Mouse (Mus musculus) limb, embryonic 12.5 days (tissue): ENCODE data around the gene Pitpna. TPM values are rescaled to one million over a fixed set of nuclear protein-coding genes. Genes with fewer than 3 reads are reported as not detected.

ENCODE experiments used
- ATAC-seq: fragments of 200-750 bp; cut with Nextera tagmentation; 2 replicates; pipeline ENCODE4 v1.8.0; 2017; ENCODE audit warnings: low read depth, moderate TSS enrichment; ENCODE audit not compliant: insufficient number of reproducible peaks, insufficient read depth, low FRiP score, low TSS enrichment
- H3K27ac ChIP-seq: fragments of 300-500 bp; sonication (generic); 2 replicates; pipeline ENCODE4 v1.5.1; 2016; ENCODE audit warnings: mild to moderate bottlenecking, moderate library complexity
- H3K27me3 ChIP-seq: fragments of 300-500 bp; sonication (generic); 2 replicates; pipeline ENCODE4 v1.6.1; 2016; ENCODE audit warnings: mild to moderate bottlenecking, moderate library complexity
- H3K36me3 ChIP-seq: fragments of 300-500 bp; sonication (generic); 2 replicates; pipeline ENCODE4 v1.6.1; 2016; ENCODE audit warnings: mild to moderate bottlenecking, moderate library complexity
- H3K4me1 ChIP-seq: fragments of 300-500 bp; sonication (generic); replicated peaks from 2 replicates; pipeline ENCODE4 v1.6.1; 2016
- H3K4me2 ChIP-seq: fragments of 300-500 bp; sonication (generic); 2 replicates; pipeline ENCODE4 v1.6.1; 2016; ENCODE audit warnings: mild to moderate bottlenecking, moderate library complexity
- H3K4me3 ChIP-seq: fragments of 300-500 bp; sonication (generic); replicated peaks from 2 replicates; pipeline ENCODE4 v1.5.1; 2016; ENCODE audit warnings: mild to moderate bottlenecking
- H3K9ac ChIP-seq: fragments of 300-500 bp; sonication (generic); replicated peaks from 2 replicates; pipeline ENCODE4 v1.6.1; 2016; ENCODE audit warnings: mild to moderate bottlenecking, moderate library complexity
- H3K9me3 ChIP-seq: fragments of 300-500 bp; sonication (generic); 2 replicates; pipeline ENCODE4 v1.6.1; 2016; ENCODE audit warnings: mild to moderate bottlenecking, moderate library complexity
- WGBS: fragments of 180-500 bp; shearing (Covaris S2); methylation state at CpG from one replicate; pipeline ENCODE4 v1.1.7; 2016; 5-methylcytosine and 5-hydroxymethylcytosine counted together
- polyA plus RNA-seq: library from polyadenylated mRNA; unstranded; fragments of >200 nt; fragmentation: Nextera tagmentation; extraction: Ambion mirVana; gene quantifications from 2 replicates; pipeline ENCODE4 v1.2.1, GENCODE M21; 2016

The Pitpna gene
- polyA plus RNA-seq, 1 experiment from 2014 or later: 80.8 TPM

DNA sequence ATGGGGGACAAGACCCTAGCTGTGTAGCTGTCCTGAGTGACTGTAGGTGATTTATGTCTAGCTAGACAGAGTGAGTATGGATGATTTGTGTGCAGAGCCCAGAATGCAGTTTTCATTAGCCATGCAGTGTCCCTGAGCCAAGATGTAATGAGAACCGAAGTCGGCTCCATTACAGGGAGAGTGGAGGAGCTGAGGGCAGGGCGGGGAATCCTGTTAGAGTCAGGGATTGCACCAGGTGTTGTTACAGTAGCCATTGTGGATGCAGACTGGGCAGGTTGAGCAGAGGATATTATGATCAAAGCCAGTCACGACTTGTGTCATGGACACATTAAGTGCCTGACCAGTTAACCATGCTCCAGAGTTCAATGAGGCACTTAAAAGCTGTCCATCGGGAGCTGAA is 55.4 kb downstream of the Pitpna start:
- no peak for ATAC-seq
- WGBS: 74% methylated on average over 5 of the region's 5 CpGs
- Histone ChIP-seq H3K4me2 (no peak overlapping the region), H3K27ac (no peak overlapping the region), H3K36me3 (peaks cover 15% of the 10 kb centered on the region; the same call in 1 of the 2 replicates), H3K4me1 (no peaks in the 10 kb centered on the region), H3K9ac (no peak overlapping the region), H3K9me3 (no peaks in the 10 kb centered on the region), H3K27me3 (no peaks in the 10 kb centered on the region), H3K4me3 (no peak overlapping the region)

DNA sequence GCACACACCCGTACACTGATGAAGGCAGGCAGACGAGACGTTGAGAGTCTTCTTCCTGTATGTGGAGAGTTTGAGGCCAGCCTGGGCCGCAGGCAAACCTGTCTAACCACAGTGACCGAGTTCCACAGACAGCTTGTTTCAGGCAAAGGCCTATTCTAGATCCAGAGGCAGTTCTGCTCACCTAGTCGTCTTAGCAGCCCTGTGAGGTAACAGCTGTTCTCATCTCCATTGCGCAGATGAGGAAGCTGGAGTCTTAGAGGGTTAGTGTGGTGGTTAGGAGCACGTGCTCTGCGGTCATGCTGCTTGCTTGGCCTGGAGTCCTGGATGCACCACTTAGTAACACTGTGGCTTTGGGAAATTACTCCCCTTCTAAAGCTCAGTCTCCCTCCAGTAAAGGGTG is 56.8 kb downstream of the Pitpna start:
- Histone ChIP-seq H3K4me2 (no peak overlapping the region), H3K4me1 (no peaks in the 10 kb centered on the region), H3K9ac (no peak overlapping the region), H3K36me3 (peaks cover 10% of the 10 kb centered on the region; the same call in 1 of the 2 replicates), H3K4me3 (no peak overlapping the region), H3K9me3 (no peaks in the 10 kb centered on the region), H3K27me3 (no peaks in the 10 kb centered on the region), H3K27ac (no peak overlapping the region)
- ATAC-seq: no peak
- WGBS: 82% methylated on average over 9 of the region's 9 CpGs

DNA sequence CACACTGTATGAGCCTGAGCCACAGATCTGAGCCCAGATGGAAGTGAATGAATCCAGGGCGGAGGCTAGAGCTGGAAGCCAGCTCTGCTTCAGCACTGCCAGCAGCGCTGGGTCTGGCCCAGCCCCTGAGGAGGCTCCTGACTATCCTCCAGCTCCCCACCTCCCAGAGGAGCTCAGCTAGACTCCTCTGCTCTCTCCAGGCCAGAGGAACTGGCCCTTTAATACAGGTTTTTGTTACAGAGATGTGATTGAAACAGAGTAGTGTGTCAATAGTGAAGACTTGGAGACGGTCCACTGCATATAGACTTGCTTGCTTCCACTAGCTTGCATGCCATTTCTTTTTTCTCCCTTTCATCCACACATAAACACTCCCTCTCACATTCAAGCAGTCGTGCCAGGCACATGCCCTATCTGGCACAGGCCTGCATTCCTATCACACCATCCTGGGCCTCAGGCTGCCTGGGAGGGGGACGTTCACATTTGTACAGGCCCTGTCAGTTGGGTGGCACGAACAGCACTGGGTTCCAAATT is 59.8 kb downstream of the Pitpna start:
- Histone ChIP-seq H3K4me2 (no peak overlapping the region), H3K27me3 (peaks cover 11% of the 10 kb centered on the region), H3K9me3 (no peaks in the 10 kb centered on the region), H3K4me1 (peaks cover 18% of the 10 kb centered on the region), H3K9ac (no peak overlapping the region), H3K36me3 (peaks cover 6% of the 10 kb centered on the region; the same call in 1 of the 2 replicates), H3K4me3 (no peak overlapping the region), H3K27ac (no peak overlapping the region)
- ATAC-seq: no peak
- 75% methylated on average over 6 of the region's 6 CpGs for WGBS

DNA sequence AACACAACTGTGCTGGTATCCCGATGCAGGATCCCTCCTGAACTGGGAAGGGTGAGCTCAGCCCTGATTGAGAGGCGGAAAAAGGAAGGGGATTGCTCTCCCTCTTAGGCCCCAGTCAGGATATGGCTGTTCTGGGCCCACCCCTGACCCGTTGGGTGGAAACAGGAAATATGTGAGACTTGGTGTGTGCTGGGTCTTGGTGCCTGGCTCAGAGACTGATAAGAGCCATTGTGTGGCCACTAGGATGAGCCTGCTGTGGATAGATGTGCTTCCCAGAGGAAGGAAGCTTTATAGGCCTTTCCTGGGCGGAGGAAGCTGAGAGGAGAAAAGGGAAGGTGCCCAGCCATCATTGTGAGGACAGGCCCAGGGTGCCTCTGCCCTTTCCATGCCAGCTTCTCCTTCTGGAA is 61.3 kb downstream of the Pitpna start:
- no peak overlapping the region for H3K4me3 ChIP-seq
- H3K9ac ChIP-seq: no peak overlapping the region
- no peaks in the 10 kb centered on the region for H3K9me3 ChIP-seq
- H3K4me2 ChIP-seq: no peak overlapping the region
- 75% methylated on average over 4 of the region's 4 CpGs for WGBS
- no peak for ATAC-seq
- H3K27me3 ChIP-seq: peaks cover 25% of the 10 kb centered on the region
- H3K36me3 ChIP-seq: peaks cover 6% of the 10 kb centered on the region; the same call in 1 of the 2 replicates
- H3K4me1 ChIP-seq: peaks cover 30% of the 10 kb centered on the region
- peak overlapping the region; percentile 20; the same call in 1 of the 2 replicates for H3K27ac ChIP-seq

DNA sequence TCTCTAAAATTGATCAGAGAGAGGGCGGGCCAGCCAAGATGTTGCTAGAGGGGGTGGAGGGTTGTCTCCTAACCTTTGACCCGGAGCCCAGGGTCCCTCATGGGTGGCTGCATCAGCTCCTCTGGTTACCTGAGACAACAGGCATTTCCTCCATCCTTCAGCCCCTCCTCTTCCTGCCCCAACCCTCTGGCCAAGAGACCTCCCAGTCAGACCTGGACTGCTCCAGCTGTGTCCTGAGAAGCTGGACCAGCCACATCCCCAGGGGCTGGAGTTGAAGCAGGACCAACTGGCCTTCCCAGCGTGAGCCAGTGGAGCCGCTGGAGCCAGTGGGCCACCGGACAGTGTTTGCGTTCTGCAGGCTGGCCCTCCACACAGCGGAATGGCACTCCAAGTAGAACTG is 62.4 kb downstream of the Pitpna start, which contains the start of gene Myo1c:
Myo1c (plus strand) TSS at position 194 of the 400 bp plus-strand sequence.
- Histone ChIP-seq H3K36me3 (peaks cover 6% of the 10 kb centered on the region; the same call in 1 of the 2 replicates), H3K4me1 (peaks cover 39% of the 10 kb centered on the region), H3K27ac (peak within 1 kb of the TSS; percentile 56; the same call in 1 of the 2 replicates), H3K9me3 (no peaks in the 10 kb centered on the region), H3K9ac (peak within 1 kb of the TSS; percentile 72), H3K4me2 (peak within 1 kb of the TSS; percentile 86), H3K4me3 (peak within 1 kb of the TSS; percentile 65), H3K27me3 (peaks cover 35% of the 10 kb centered on the region)
- 72% methylated on average over 7 of the region's 7 CpGs for WGBS
- no peak for ATAC-seq

DNA sequence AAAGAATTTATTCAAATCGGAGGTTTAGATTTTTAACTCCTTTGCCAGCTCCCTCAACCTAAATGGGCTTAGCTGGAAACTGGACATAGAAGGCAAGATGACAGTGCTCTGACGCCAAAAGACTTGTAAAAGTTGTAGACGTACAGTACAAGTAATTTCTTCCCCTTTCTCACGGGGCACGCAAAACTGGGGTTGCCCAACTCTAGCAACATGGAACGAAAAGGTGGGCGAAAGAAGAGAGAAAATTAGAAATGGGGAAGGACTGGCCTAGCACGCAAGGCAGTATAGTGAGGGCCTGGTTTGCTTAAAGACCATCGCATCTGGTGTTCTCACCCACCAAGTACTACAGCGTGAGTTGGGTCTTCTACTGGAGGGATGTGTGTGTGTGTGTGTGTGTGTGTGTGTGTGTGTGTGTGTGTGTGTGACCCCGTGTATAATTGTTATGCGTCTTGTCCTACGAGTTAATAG is 63.1 kb downstream of the Pitpna start:
- Histone ChIP-seq H3K4me3 (peak overlapping the region; percentile 65), H3K4me1 (peaks cover 39% of the 10 kb centered on the region), H3K27ac (peak overlapping the region; percentile 56; the same call in 1 of the 2 replicates), H3K27me3 (peaks cover 35% of the 10 kb centered on the region), H3K9ac (peak overlapping the region; percentile 72), H3K9me3 (no peaks in the 10 kb centered on the region), H3K36me3 (peaks cover 6% of the 10 kb centered on the region; the same call in 1 of the 2 replicates), H3K4me2 (peak overlapping the region; percentile 86)
- 44% methylated on average over 13 of the region's 13 CpGs for WGBS
- ATAC-seq: no peak

DNA sequence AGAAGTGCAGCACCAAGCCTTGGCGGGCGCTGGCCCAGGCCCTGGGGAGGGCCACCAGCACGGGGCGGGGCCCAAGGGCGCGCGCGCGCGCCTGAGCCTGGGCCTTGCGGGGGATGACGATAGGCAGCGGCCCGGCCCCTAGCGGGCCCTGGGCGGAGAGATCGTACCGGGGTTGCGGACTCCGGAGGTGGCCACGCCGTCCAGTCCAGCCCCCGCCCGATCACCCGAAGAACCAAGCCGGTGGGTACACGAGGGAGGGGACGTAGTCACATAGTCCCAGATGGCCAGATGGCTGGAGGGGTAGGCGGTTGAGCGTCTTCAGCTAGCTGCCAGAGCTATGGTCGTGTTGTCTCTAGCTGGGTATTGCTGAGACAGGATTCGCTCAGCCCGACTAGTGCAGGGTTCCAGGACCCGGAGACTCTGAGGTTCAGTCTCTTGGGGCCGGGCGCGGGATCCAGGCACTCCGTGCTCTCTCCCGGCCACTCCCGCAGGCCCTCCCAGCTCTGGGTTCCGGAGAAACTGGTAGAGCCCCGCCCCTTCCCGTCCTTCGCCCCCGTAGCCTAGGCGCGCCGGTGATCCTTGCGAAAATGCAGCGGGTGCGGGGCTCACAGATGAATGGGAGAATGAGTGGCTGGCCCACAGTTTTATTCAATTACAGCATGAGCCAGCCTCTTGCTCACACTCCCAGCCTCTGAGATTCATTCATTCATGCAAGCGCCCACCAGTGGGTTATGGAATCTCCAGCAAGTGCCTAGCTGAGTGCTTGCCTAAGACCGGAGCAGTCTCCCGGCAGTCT is 63.7 kb downstream of the Pitpna start:
- Histone ChIP-seq H3K27ac (peak overlapping the region; percentile 56; the same call in 1 of the 2 replicates), H3K4me1 (peaks cover 46% of the 10 kb centered on the region), H3K9ac (peak overlapping the region; percentile 72), H3K36me3 (peaks cover 6% of the 10 kb centered on the region; the same call in 1 of the 2 replicates), H3K9me3 (no peaks in the 10 kb centered on the region), H3K27me3 (peaks cover 36% of the 10 kb centered on the region), H3K4me2 (peak overlapping the region; percentile 86), H3K4me3 (peak overlapping the region; percentile 65)
- under 1% methylated on average over 54 of the region's 54 CpGs for WGBS
- ATAC-seq: peak; percentile 16; the same call in 1 of the 2 replicates

DNA sequence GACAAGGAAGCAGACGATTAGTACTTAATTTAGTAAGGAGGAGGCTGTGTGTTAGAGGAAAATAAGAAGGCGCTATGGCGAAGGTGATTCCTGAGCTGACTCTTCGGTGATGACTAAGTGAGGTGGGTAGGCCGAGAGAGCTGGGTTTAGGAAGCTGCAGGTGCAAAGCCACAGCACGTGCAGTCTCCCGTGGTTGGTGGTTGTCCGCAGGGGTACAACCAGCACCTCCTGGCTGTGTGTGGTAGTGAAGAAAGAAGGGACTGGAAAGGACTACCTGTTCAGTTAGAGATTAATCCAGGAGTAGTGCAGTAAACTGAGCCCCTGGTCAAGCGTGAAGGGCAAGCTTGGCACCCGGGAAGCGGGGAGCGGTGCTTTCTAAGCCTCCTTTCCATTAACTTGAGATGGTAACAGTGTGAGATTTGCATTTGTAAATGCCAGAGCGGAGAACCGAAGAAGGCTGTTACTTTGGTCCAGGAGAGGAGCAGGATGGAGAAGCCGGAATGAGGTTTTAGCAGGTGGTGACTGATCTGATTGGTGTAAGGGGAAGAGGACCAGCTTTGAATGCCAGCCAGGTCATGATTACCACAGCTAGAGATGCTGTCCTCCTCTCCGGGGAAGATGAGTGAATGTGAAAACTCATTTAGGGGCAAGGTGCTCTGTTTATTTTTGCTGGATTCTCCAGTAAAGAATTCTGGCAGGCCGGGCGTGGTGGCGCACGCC is 64.5 kb downstream of the Pitpna start:
- 0 out of 2 replicates have a peak overlapping the region, but pooled peaks have one; percentile 17 for H3K27ac ChIP-seq
- WGBS: 19% methylated on average over 20 of the region's 20 CpGs
- peaks cover 39% of the 10 kb centered on the region for H3K27me3 ChIP-seq

DNA sequence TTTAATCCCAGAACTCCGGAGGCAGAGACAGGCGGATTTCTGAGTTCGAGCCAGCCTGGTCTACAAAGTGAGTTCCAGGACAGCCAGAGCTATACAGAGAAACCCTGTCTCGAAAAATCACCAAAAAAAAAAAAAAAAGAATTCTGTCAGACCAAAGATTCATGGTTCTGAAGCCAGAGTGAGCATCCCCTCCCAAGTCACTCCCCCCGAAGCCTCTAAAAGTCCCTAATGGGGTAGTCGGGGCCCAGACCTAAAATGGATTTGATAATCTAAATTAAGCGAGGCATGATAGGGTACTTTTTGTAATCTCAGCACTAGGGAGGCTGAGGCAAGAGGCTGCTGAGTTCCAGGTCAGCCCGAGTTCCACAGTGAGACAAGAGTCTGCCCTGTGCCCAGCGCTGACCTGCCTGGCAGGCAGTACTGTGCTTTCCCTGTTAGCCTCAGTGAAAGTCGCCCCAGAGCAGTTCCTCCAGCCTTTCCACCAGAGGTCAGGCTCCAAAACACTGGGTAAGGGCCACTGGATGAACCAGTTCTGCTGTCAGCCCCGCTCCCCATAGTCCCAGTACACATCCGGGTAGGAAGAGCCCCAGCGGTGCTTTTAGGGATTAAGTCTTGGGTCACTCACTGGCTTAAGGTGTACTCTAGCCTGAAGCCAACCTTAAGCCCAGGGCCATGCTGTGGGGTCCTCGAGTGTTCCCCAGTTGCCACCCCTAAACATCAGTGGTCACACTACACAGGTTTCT is 65.2 kb downstream of the Pitpna start:
- no peaks in the 10 kb centered on the region for H3K9me3 ChIP-seq
- no peak for ATAC-seq
- H3K27me3 ChIP-seq: peaks cover 41% of the 10 kb centered on the region
- peak overlapping the region; percentile 89 for H3K4me2 ChIP-seq
- peak overlapping the region; percentile 65 for H3K4me3 ChIP-seq
- 25% methylated on average over 14 of the region's 14 CpGs for WGBS
- peak overlapping the region; percentile 53 for H3K27ac ChIP-seq
- H3K4me1 ChIP-seq: peaks cover 53% of the 10 kb centered on the region
- peaks cover 10% of the 10 kb centered on the region for H3K36me3 ChIP-seq
- 0 out of 2 replicates have a peak overlapping the region, but pooled peaks have one; percentile 54 for H3K9ac ChIP-seq

More for the DNA sequence above, 64.5 kb downstream of the Pitpna start:
- no peaks in the 10 kb centered on the region for H3K9me3 ChIP-seq
- peak overlapping the region; percentile 86 for H3K4me2 ChIP-seq
- peak overlapping the region; percentile 65 for H3K4me3 ChIP-seq
- peaks cover 53% of the 10 kb centered on the region for H3K4me1 ChIP-seq
- peaks cover 7% of the 10 kb centered on the region; the same call in 1 of the 2 replicates for H3K36me3 ChIP-seq
- H3K9ac ChIP-seq: peak overlapping the region; percentile 72
- ATAC-seq: no peak

DNA sequence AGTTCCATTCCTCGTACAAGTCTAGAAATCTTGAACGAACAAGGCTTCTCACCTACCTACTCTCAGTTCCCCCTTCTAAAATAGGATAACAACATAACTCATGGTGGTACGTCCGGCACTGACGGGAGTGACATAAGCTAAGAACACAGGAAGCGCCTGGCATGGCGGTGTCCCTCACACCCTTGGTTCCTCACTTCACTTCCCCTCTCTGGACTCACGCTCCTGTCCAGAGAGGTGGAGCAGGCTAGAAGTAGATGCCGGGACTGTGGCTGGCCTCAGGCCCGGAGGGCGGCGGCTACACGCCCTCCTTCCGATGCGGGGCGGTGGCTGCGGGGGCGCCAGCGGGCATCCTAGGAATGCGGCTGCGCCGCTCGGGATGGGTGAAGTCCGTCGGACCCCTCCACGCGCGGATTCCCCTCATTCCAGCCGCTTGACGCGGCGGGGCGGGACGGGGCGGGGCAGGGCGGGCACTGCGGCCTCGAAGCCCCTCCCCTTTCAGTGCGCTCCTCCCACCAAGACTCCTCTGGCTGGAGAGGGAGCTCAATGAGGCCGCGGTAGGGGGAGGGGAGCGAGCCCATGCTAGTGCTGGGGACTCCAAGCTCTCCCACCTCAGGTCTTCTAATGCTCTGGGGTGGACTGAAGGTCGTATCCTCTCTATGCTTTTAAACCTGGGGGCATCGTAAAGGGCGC is 66.0 kb downstream of the Pitpna start:
- peaks cover 41% of the 10 kb centered on the region for H3K27me3 ChIP-seq
- peak overlapping the region; percentile 54 for H3K9ac ChIP-seq
- H3K9me3 ChIP-seq: no peaks in the 10 kb centered on the region
- 2% methylated on average over 40 of the region's 45 CpGs for WGBS
- ATAC-seq: peak; percentile 28; the same call in 1 of the 2 replicates
- peaks cover 53% of the 10 kb centered on the region for H3K4me1 ChIP-seq
- H3K4me2 ChIP-seq: peak overlapping the region; percentile 89
- H3K4me3 ChIP-seq: peak overlapping the region; percentile 58
- peaks cover 15% of the 10 kb centered on the region for H3K36me3 ChIP-seq
- peak overlapping the region; percentile 53 for H3K27ac ChIP-seq
